Mouse (Mus musculus): Measurements from ENCODE around the gene Bmper.

The Bmper gene

DNA sequence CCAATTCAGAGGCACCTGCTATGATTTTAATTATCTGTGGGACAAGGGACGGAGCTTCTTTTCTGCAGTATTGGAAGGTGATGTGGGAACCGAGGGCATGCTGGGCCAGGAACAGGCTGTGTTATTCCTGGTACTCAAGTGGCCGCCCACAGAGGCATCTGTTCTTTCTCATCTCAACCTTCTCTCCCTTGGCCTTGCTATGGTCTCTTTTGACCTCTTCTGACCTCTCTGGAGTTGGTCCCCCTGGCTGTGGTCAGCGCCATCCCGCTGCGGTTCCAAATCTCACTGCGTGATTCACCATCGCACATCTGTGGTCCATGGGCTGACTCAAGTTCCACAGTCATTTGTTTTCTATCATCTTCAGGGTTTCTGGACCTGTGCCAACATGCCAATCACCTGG lies 77.5 kb downstream of the Bmper start:
- no peak for DNase-seq (ENCODE audit: low spot score)

DNA sequence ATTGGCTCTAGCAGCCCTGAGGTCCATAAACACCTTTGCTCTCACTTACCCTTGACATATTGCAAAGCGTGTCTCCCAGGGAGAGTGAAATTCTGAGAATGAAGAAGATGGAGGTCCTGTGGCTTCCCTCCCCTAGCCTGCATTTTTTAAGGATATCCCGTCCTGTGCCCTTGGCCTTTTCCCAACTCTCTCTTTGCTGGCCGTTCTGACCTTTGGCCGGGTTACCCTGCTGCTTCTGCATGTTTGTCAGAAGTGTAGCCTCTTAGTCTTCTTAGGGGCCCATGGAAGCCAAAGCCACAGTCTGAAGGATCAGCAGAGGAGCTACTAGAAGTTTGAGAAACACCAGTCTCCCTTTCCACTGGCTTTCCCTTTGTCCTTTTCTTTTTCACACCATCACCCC lies 82.8 kb downstream of the Bmper start:
- DNase-seq (ENCODE audit: low spot score): no peak

DNA sequence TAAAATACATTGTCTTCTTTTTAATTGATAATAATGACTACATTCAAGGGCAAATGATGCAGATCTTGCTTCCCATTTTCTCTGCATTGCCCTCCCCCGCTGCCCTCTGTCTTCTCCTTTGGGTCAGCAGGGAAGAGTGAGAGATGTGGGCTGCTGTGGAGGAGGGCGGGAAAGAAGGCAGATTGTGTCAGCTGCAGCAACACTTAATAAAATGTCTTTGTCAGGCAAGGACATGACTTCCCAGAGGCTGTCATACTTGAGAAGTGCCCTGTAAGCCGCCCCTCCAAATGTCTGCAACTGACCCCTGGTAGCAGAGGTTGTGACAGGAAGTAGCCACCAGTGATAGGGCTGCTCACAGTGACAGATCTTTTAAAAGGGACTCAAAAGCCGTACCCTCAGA lies 83.3 kb downstream of the Bmper start:
- DNase-seq (ENCODE audit: low spot score): no peak

GRCm38 (mm10) chr9:23307835-23308234 lies 85.0 kb downstream of the Bmper start:
- DNase-seq (ENCODE audit: low spot score): no peak

DNA sequence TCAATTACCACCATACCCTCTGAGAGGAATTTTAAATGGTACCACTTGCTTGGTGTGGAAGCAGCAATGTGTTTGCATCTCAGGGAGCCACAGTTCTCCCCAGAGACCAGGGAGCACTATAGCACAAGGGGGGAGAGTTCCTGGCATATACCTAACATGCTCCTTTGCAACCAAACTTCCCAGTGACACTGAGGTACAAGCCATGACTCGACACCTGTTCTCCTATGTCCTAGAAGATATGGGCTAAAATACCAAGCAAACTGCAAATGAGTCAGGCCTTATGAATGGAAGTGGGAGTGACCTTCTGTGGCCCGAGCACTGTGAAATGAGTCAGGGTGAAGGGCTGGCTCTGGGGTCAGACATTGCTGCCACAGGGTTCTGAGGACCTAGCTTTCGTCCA lies 88.1 kb downstream of the Bmper start:
- no peak for DNase-seq (ENCODE audit: low spot score)

- DNase-seq (ENCODE audit: low spot score): no peak
Measured at GRCm38 (mm10) chr9:23311956-23312355, 89.1 kb downstream of the Bmper start.

GRCm38 (mm10) chr9:23312877-23313276 lies 90.0 kb downstream of the Bmper start:
- no peak for DNase-seq (ENCODE audit: low spot score)

- DNase-seq (ENCODE audit: low spot score): no peak
Measured at GRCm38 (mm10) chr9:23315631-23316330, 92.9 kb downstream of the Bmper start.

DNA sequence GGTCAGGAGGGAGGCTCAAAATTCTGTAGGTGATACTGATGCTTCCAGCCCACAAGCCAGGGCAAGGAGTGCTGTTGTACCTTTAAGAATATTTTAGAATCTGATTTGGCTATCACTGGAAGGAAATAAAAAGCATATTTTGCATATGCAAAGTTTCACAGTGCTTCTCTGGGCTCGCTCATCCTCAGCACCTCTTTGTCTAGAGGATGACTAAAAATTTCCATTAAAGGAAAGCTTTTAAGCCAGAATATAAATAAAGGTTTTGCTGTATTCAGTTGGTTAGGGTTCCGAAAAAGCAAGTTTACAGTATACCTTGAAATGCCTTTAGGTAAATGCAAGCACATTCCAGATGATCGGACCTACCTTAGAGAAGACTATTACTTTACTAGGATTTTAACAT lies 105.0 kb downstream of the Bmper start:
- DNase-seq (ENCODE audit: low spot score): no peak

- no peak for DNase-seq (ENCODE audit: low spot score)
Measured at GRCm38 (mm10) chr9:23333041-23333622, 110.3 kb downstream of the Bmper start.

GRCm38 (mm10) chr9:23340551-23340950 lies 117.7 kb downstream of the Bmper start:
- DNase-seq (ENCODE audit: low spot score): no peak

GRCm38 (mm10) chr9:23341246-23341645 lies 118.4 kb downstream of the Bmper start:
- DNase-seq (ENCODE audit: low spot score): no peak

- no peak for DNase-seq (ENCODE audit: low spot score)
Measured at GRCm38 (mm10) chr9:23344353-23344752, 121.5 kb downstream of the Bmper start.

DNA sequence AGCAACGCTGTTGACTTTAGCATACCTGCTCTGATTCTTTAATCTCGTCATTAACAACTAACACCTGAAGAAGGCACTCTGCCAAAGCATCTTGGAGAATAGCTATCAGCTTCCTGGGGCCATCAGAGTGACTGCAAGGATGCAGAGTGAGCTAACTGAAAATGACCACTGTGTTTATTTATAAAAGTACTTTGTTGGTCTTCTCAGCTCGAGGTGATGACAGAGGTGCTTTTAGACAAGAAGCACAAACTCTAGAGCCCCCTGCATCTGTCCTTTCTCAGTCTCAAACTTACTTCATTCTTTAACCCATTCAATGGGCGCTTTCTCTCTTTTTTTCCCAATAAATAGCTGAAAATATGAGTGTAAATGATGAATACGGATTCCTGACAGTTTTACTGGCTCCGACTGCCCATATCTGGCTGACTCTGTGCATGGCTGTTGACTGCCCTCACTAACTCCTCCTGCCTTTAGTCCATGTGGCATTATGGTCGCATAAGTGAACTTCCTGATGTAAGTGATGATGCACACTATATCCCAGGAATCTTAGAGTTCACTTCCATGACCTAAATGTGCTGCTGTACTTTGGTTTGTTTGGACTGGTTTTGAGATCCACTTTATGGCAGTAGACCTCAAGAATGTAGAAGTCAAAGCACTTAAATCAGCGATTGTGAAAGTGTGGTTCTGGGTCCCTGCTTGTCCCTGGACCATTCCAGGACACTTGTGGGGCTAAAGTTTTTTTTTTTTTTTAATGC lies 122.4 kb downstream of the Bmper start:
- DNase-seq (ENCODE audit: low spot score): no peak

DNA sequence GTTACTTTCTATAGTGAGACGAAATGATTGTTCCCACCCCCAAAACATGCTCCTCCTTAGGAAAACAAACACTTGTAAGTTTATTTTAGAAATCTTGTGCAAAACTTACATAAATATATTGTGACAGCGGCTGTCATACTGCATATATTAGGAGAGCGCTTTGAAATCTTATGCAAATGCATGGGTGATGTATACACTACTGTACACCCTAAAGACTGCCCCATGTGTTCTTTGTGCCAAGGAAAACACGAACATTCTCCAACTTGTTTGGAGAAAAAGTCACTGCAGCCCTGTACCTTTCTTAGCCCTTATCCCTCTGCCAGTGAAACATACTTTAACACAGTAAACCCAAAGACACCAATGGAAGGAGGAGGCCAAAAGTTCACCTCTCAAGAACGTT lies 126.7 kb downstream of the Bmper start:
- no peak for DNase-seq (ENCODE audit: low spot score)

DNA sequence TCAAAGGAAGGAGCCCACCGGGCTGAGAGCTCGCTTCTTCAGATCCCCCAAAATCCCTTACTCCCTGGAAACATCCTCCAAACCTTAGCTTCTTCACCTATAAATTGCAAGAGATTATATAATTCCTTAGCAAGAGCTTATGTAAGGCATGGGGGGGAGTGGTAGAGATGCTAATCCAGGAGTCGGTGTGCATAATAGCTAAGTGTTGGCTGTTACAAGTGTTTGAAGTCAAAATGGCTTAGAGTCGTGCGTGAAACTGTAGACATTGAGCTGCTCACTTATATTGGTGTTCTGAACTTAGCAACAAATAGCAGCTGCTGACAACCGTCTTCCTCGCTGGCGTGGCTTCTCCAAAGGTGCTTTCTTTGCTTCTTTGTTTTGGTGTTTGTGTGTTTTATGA lies 128.5 kb downstream of the Bmper start:
- no peak for DNase-seq (ENCODE audit: low spot score)

DNA sequence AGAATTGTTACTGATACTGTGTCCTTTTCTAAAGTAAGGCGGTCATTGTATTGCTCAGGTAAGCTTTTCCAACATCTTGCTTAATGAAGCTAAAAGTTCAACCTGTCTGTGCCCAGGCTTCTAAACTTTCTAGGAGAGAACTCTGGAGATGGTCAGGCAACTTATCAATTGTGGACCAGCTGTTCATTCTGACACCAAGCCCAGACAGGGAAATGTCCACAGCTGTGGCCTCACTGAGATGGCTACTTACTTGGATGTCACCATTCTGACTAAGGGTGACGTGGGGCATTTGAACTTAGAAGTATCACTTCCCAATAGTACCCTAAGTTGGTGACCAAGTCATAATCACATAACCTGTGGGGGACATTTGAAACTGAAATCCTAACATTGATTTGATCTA lies 129.5 kb downstream of the Bmper start:
- no peak for DNase-seq (ENCODE audit: low spot score)

- DNase-seq (ENCODE audit: low spot score): no peak
Measured at GRCm38 (mm10) chr9:23354201-23354820, 131.4 kb downstream of the Bmper start.

DNA sequence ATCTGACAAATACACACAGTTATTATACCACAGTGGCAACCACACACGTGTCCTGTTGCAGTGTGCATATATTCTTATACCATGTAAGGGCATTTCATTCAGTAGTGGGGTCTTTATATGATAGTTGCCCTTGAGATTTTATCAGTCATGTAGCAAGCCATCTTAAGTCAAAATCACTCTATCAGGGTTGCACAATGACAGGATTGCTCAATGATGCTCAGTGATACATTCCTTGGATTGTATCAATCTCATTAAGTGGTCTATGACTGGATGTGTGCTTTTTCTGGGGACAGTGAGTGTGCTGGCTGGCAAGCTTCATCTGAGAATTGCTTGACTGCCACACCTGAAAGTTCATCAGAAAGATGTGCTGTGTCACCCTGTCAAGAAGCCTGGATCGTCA lies 135.2 kb downstream of the Bmper start:
- no peak for DNase-seq (ENCODE audit: low spot score)

GRCm38 (mm10) chr9:23363139-23363538 lies 140.3 kb downstream of the Bmper start:
- no peak for DNase-seq (ENCODE audit: low spot score)

- DNase-seq (ENCODE audit: low spot score): no peak
Measured at GRCm38 (mm10) chr9:23363540-23363939, 140.7 kb downstream of the Bmper start.

DNA sequence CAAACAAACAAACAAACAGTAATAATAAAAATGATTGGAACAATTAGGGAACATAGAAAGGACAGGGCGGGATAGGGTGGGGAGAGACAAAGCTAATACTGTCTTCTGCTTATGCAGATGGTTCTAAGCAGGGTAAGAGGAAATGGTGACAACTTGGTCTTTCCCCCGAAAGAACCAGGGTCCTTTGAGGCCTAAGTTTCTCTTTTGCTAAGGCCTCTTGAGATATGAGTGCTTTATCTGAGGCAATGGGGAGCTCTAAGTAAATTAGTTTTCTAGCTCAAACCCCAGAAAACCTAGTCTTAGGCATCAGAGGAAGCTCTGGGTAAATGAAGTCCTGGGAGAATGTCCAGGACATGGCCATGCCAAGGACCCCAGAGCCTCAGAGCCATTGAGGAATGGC lies 141.2 kb downstream of the Bmper start:
- no peak for DNase-seq (ENCODE audit: low spot score)

DNA sequence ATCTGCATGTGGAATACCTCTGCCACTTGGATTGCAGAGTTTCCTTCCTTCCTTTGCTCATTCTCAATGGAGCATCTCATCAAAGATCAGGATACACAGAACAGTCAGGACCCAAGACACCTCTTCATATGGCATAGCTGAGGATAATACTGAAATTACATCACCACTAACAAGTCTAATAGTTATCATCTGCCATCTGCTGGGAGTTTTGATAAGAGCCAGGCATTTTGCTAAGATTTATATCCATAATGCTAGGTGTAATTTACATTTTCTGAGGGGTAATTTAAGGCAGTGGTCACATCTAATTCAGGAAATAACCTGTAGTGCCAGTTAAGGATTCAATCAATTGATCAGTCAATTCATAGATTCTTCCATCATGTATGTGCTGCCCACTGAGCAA lies 145.2 kb downstream of the Bmper start:
- DNase-seq (ENCODE audit: low spot score): no peak

Measured in urinary bladder, postnatal 14 days (tissue).